Mouse (Mus musculus) R1 (cell line): ENCODE results near the gene Rd3l.

Experiments
- DNase-seq: peaks from one replicate; pipeline ENCODE4 v3.0.0-alpha.2; 2018; ENCODE audit warnings: low read depth, low spot score

The Rd3l gene

DNA sequence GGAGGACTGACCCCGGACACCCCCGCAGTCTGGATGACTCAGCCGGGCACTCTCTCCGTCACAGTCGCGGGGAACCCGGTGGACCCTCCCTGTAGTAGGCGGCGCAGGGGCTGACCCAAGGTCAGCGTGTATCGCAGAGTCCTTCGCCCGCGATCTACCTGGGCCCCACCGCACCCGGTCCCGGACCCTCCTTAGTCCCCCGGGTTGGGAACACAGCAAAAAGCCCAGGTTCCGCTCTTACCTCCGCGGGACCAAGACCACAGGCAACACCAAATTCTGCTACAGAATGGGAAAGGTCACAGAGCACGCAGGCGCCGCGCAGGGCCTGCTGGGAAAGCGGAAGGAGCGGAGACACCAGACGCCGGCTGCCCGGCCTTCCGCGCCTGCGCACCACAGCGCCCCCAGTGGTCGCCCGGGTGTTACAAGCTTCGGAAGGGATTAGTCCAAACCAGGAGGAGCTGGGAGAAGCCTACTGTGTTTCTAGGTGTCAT lies 14.4 kb downstream of the Rd3l start, which contains the start of gene Atp5mpl:
Gene Atp5mpl (minus strand): TSS at position 295 of the 491 bp plus-strand sequence.
- DNase-seq = peak; percentile 93

DNA sequence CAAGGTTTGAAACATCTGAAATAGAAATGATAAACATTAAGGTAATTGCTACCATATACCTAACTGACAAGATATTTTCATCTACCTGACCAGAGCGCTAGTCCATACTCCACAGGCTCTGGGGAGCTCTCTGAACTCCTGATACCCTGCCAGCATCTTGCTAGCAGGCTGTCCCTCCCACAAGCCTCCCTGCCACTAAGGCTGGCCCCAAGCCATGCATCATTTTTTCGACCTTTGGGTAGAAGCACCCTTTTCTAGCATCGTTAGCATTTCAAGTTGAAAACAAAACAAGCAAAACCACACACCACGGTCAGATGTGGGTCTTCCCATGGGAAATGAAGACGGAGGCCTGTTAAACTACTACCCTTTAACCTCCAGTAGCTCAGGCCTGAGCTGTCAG lies 17.8 kb downstream of the Rd3l start:
- no peak for DNase-seq

DNA sequence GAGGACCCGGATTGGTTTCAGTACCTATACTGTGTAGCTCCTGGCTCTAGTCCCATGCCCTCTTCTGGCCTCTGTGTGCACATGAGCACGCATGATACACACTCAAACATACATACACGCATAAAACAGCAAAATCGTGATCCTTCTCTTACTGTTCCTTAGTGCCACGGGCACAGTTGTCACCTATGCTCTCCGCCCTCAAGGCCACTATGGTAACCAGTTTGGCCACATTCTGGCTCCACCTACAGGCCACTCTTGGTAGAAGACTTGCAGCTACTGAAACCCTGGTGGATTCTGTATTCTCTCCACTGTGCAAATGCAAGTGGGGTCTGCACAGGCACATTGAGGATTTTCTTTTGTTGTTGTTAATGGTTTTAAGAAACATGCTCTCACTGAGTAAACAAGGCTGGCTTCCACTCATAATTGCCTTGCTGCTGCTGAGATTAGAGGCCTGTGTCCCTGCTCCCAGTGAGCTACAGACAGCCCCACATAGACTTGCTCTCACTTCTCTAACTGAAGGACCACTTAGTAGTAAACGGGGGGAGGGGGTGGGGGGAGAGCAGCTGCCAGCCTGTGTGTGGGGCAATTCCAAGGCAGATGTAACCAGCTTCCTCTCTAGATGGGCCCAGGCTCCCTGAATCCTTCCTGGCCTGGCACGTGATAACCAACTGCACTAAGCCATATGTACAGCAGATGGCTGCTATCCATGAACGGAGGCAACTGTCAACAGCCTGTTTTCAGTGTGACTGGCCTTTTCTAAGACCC lies 22.8 kb downstream of the Rd3l start:
- DNase-seq = peak; percentile 68

DNA sequence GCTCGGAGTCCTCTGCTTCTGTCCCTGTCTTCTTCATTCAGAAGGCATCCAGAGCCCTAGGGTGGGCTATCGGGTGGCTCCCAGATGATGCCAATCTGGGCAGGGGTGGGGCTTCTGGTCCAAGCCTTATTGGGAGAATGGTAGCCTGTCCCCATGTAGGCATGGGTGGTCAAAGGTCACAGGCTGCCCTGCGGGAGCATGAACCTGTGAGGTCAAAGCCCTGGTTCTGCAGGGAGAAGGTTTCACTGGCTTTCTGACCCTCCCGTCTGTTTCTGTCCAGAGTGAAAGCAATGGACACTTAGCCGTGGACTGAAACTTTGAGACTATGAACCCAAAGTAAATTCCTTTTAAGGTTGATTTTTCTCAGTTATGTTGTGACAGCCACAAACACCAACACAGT lies 24.9 kb downstream of the Rd3l start:
- no peak for DNase-seq

DNA sequence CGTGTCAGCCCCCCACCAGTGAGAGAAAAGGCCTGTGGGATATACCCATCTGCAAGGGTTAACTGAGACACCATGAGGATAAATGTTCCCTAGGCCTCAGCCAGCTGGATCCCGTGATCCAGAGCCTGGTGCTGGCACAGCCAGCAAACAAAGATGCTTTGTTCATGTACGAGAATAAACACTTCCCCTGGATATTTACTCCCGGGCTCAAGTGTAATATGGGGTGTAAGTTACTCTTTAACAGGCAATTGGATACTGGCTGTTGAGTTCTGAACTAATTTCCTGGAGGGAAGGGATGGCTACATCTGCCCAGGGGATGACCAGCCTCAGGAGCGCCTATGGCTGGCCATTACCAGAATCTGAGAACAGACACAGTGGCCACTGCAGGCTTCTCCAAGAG lies 29.4 kb downstream of the Rd3l start:
- DNase-seq = no peak

DNA sequence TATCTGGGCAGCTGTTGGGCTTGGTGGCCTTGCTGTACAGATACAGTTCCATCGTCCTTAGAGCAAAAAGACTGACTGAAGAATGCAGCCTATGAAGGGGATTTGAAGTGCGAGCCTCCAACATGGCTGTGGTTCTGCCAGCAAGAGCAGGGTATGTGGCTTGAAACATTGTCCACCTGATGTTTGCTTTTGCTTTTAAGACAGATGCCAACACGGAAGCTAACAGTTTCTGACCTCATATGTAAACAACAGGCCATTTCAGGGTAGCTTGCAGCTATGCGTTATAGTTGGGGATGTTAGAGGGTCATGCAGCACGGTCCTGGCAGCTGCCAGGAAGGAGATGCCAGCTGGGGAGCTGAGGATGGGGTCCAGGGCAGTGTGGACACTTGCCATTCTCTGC lies 30.6 kb downstream of the Rd3l start:
- no peak for DNase-seq

DNA sequence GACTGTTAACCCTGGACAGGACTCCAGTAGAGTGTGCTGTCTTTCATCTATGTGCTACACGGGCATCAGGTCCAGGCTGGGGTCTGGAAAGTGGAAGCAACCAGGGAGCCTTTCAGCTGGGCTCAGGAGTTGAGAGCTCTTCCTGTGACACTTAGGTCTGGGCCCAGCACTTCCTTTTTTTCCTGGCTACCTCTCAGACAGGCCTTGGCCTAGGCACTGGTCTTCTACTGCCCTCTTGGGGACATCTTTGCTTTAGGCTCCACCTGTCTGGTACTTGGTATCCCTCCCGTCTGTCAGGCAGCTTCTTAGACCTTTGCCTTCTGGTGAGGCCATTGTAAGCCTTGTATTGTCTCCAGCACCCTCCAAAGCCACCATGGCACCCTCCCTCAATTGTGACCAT lies 34.4 kb downstream of the Rd3l start:
- DNase-seq = peak; percentile 8

DNA sequence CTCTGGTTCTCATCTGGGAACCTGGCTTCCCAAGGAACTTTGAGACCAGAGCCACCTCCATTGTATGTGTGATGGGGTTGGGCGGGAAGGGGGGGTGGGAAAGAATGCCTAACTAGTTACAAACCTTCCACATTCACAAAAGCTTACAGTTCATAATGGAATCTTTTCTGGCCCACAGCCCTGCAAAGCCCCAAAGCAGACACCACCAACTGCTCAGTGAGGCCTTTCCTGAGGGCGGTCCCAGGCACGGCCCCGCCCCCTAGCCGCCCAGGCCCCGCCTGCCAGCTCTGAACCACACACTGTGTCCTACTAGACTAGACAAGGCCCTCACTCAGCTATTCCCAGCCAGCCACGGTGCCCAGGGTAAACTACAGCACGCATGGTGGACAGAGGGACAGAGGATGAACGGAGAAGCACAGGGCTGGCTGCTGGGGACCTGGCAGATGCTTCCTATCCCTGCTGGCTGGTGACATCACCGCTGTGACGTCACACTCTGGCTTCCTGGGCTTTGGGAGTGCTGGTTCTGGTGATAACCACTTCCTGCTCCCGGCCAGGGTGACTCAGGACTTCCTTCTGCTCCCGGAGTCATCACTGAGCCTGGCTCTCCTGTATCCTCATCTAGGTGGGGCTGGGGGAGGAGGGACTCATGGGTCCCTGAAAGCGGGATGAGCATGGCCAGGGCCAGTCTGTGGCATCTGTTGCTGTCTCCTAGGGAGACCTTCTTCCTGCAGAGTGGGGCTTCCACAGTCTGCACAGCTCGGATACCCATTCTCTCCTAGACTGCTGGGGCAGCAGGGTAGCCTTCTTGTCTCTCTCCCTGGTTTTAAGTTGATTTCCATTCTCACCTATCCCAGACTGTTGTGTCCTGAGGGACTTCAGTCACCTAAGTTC lies 35.1 kb downstream of the Rd3l start:
- peak; percentile 5 for DNase-seq

DNA sequence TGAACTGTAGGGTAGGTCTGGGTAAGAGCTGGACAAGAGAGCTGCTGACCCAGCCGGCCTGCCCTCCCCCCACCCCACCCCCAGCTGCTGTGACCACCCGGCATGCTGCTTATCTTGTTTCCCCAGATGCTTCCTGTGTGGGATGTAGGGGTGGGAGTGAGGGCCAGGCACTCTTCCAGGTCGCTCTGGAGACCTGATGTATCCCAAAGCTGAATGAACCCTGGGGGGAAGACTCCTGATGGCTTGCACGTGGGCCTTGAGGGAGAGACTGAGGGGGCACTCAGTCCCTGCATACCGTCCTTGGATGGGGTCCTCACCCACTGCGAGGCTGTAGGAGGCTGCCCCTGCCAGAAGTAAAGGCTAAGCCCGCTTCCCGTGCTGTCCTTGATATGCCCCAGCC lies 36.0 kb downstream of the Rd3l start:
- no peak for DNase-seq

DNA sequence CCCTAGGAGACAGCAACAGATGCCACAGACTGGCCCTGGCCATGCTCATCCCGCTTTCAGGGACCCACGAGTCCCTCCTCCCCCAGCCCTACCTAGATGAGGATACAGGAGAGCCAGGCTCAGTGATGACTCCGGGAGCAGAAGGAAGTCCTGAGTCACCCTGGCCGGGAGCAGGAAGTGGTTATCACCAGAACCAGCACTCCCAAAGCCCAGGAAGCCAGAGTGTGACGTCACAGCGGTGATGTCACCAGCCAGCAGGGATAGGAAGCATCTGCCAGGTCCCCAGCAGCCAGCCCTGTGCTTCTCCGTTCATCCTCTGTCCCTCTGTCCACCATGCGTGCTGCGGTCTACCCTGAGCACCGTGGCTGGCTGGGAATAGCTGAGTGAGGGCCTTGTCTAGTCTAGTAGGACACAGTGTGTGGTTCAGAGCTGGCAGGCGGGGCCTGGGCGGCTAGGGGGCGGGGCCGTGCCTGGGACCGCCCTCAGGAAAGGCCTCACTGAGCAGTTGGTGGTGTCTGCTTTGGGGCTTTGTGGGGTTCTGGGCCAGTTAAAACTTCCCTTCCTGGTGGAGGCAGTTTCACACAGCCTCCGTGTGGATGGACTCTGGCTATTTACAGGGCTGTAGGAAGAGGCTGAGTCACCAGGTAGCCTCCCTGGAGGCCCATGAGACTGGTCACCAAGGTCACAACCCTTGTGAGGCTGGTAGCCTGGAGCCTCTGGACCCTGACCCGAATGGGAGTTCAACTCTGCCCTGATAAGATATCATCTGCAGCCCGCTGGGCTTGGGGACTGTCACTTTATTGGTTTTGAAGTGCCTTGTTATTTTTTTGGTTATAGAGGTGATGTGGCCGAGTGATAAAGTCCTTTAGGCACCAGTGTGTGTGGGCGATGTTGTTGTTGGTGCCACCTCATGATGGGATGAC lies 36.8 kb downstream of the Rd3l start:
- peak; percentile 11 for DNase-seq

DNA sequence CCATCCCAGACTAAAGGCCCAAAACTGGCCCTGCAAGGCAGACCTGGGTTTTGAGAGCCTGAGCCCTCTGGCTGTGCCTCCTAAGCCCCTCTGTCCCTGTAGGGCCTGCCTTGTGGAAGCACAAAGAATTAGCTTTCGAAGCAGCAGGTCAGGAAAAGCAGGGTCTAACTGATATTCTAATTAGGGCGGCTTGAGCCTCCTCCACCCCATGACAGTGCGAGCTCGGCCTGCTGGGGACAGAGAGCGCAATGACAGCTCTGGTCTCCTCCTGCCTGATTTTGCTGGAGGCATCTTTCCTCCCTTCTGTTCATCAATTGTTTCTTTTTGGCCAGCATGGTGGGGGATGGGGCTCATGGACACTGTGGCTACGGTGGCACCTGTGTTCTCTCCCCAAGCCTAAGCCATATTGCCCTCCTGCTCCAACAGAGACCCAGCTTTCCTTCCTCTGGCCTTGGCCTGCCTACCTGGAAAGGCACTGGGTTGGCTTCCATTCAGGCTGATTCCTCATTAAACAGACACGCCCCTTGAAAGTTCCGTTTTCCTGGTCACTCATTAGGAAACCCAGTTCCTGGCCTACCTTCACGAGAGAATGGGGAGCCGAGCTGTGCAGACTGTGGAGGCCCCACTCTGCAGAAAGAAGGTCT lies 37.6 kb downstream of the Rd3l start:
- peak; percentile 12 for DNase-seq

DNA sequence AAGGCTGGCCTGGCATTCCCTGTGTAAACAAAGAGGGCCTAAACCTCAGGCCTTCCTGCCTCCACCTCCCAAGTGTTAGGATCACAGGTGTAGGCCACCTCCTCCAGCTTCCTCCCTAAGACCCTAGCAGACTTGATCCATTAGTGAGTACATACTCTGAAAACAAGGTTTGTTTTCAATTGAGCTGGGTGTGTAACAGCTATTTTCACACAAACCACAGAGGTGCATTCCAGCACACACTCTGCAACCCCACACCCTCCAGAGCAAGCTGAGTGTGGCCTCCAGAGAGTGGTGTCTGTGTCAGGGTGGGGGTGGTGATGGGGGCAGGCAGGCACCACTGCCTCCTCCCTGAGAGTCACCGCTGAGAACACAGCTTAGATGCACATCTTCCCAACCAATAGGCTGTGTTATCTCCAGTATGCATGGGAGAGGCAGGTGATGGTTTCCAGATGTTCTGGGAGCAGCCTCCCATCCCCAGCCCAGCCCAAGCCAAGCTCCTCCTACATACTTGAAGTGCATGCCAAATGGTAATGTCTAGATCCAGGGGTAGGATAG lies 42.4 kb downstream of the Rd3l start:
- DNase-seq = peak; percentile 72

DNA sequence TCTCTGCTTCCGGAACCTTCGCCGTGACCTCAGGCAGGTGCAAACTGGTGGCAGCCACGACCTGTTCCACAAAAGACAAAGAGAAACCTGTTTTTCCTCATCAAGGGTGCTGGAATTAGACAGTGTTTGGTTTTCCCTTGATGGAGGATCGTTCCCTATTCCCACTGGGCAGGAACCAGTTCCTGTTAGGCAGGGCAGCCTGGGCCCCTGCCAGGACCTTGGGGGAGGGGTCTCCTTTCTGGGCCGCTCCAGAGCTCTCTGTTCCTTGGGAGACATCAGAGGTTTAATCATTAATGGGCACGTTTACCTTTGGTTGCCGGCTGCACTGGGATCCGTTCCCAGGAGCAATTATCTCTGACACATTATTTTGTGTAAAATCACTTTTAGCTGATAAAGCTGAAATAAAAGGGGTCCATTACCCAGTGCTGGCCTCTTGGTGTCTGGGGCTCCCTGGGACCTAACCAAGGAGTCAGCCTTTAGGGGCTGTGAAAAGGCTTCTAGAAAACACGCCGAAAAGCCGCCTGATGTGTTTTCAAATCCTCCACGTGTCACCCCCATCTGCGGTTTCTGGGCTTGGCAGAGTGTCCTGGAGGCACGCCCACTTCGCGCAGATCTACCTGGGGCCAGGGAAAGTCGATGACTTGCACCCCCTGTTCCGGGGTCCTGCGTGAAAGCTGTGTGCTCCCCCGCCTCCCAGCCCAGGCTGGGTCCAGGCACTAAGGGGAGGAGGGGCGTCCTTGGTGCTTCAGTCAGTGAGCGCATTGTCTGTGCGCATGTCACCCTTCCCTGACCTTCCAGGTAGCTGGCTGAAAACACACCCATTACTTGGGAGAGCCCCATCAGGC lies 44.2 kb downstream of the Rd3l start:
- peak; percentile 69 for DNase-seq

DNA sequence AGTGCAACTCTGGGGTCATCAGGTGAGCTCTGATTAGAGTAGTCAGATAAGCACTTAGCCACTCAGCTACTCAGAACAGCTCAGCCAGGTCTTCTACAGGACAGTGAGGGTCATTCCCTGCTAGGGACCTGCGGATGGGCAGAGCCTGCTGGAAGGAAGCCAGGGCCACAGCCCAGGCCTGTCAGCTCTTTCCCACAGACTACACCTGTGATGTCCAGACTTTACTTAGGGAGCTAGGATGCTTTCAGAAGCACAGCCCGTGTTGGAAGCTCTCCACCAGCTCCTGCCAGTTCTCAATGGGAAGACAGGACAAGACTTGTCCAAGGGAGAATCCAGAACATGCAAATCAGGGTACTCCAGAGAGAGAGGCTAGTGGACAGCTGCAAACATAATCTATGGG lies 47.1 kb downstream of the Rd3l start:
- DNase-seq = no peak

DNA sequence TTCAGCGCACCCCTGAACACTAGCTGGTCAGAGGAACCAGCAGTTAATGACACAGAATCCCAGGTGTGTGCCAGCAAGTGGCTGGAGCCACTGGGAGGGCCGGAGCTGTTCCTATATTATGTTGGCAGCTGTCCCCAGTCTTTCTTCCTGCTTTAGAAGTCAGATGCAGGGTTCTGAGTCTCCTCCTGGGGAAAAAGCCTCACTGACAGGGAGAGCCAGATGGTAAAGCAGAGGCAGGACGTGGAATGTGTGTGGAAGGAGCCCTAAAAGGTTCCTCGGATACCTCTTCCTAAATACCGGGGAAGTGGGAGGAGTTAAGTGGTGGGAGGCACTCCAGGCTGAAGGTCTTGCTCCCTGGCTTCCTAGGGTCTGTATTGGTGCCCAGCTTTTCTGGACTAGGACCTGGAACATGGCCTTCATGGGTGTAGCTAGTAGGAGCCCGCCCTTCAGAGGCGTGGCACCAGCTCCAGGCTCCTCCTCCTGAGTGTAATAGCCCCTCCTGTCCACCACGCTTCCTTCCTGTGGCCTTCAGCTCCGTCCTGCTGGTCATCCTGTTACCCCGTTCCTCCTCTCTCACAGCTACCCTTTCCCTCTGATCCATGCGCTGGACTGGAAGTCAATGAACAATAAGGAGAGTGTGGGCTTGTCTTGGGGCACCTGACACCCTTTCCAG lies 47.9 kb downstream of the Rd3l start:
- DNase-seq = peak; percentile 58

DNA sequence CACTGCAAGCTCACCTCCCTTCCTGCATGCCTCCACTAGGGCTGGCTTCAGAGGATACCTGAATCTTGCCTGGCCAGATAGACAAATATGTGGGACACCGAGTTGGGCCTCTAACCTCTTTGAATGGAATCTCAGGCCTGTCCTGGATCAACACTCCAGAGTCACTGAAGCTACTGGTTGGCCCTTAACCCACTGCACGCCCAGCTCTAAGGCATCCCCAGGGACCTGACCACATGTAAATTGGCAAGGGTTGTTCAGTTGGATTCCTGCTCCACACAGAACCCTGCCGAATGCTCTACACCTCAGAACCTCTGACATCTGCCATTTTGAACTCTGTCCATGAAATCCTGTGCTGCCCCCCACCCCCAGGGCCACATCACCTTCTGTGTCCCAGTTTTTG lies 48.6 kb downstream of the Rd3l start:
- no peak for DNase-seq

DNA sequence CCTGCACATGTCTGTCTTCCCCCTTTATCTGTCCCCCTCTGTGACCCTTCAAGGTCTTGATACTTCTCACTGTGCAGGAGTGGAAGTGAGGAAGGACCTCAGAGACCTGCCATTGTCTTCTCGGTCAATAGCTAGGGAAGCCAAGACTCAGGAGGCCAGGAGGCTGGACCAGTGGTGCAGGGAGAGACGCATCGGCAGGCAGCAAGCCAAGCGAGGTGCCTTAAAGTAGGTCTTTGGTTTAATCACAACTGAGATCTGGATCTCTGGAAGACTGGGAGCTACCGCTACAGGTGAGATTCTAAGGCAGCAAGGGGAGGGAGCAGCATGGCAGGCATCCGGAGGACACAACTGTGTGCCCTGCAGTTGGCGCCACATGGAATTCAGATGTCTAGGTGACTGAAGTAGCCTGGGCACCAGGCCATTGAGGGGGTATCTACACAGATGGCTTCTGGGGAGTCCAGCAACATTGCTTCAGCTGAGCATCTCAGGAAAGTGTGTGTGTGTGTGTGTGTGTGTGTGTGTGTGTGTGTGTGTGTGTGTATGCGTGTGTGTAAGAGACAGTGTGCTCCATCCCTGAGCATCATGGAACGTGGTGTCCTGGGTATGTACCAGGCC lies 49.6 kb downstream of the Rd3l start:
- no peak for DNase-seq
